Mouse (Mus musculus) hindbrain, embryonic 15.5 days (tissue): ENCODE measurements around the gene Cnot1. TPM values are rescaled to one million over a fixed set of nuclear protein-coding genes. Genes with fewer than 3 reads are reported as not detected.

Experiments used
- ATAC-seq: fragments of 200-750 bp; cut with Nextera tagmentation; 2 replicates; pipeline ENCODE4 v1.8.0; 2017; ENCODE audit warnings: low read depth, moderate number of reproducible peaks, moderate TSS enrichment; ENCODE audit not compliant: low FRiP score
- H3K27ac ChIP-seq: fragments of 300-500 bp; sonication (generic); replicated peaks from 2 replicates; pipeline ENCODE4 v1.5.1; 2015; ENCODE audit warnings: mild to moderate bottlenecking, inconsistent platforms
- H3K27me3 ChIP-seq: fragments of 300-500 bp; sonication (generic); 2 replicates; pipeline ENCODE4 v1.6.1; 2015; ENCODE audit warnings: control low read depth, inconsistent platforms
- H3K36me3 ChIP-seq: fragments of 300-500 bp; sonication (generic); 2 replicates; pipeline ENCODE4 v1.6.1; 2015; ENCODE audit warnings: control low read depth, inconsistent platforms
- H3K4me1 ChIP-seq: fragments of 300-500 bp; sonication (generic); replicated peaks from 2 replicates; pipeline ENCODE4 v1.6.1; 2015; ENCODE audit warnings: control low read depth, inconsistent platforms
- H3K4me2 ChIP-seq: fragments of 300-500 bp; sonication (generic); 2 replicates; pipeline ENCODE4 v1.6.1; 2015; ENCODE audit warnings: moderate library complexity, mild to moderate bottlenecking, inconsistent platforms
- H3K4me3 ChIP-seq: fragments of 300-500 bp; sonication (generic); 2 replicates; pipeline ENCODE4 v1.5.1; 2015; ENCODE audit warnings: mild to moderate bottlenecking, inconsistent platforms
- H3K9ac ChIP-seq: fragments of 300-500 bp; sonication (generic); 2 replicates; pipeline ENCODE4 v1.6.1; 2015; ENCODE audit warnings: inconsistent platforms
- H3K9me3 ChIP-seq: fragments of 300-500 bp; sonication (generic); 2 replicates; pipeline ENCODE4 v1.6.1; 2016; ENCODE audit warnings: control low read depth, inconsistent platforms
- WGBS: fragments of 180-500 bp; shearing (Covaris S2); methylation state at CpG from one replicate; pipeline ENCODE4 v1.1.7; 2015; 5-methylcytosine and 5-hydroxymethylcytosine counted together
- polyA plus RNA-seq: library from polyadenylated mRNA; unstranded; fragments of >200 nt; fragmentation: Nextera tagmentation; extraction: Ambion mirVana; gene quantifications from 2 replicates; pipeline ENCODE4 v1.2.1, GENCODE M21; 2015

The Cnot1 gene
- polyA plus RNA-seq, 1 experiment from 2014 or later: 39.2 TPM

GRCm38 (mm10) chr8:95782628-95783027 is 24.6 kb downstream of the Cnot1 start:
- H3K9ac ChIP-seq: no peak overlapping the region
- H3K27ac ChIP-seq: no peak overlapping the region
- no peak for ATAC-seq
- no peak overlapping the region for H3K4me3 ChIP-seq
- H3K4me2 ChIP-seq: no peak overlapping the region
- peaks cover 47% of the 10 kb centered on the region for H3K36me3 ChIP-seq
- 0 out of 2 replicates have a peak, but pooled peaks cover 4% of the 10 kb centered on the region for H3K9me3 ChIP-seq
- H3K4me1 ChIP-seq: no peaks in the 10 kb centered on the region
- H3K27me3 ChIP-seq: no peaks in the 10 kb centered on the region

- H3K4me1 ChIP-seq: no peaks in the 10 kb centered on the region
- no peak overlapping the region for H3K4me2 ChIP-seq
- H3K9ac ChIP-seq: no peak overlapping the region
- no peak overlapping the region for H3K4me3 ChIP-seq
- no peak overlapping the region for H3K27ac ChIP-seq
- ATAC-seq: no peak
- no peaks in the 10 kb centered on the region for H3K27me3 ChIP-seq
- peaks cover 38% of the 10 kb centered on the region for H3K36me3 ChIP-seq
- H3K9me3 ChIP-seq: 0 out of 2 replicates have a peak, but pooled peaks cover 4% of the 10 kb centered on the region
- WGBS: 97% methylated on average over 2 of the region's 2 CpGs
Observed at GRCm38 (mm10) chr8:95781775-95782174, 25.5 kb downstream of the Cnot1 start.

GRCm38 (mm10) chr8:95781085-95781484 is 26.2 kb downstream of the Cnot1 start:
- no peak for ATAC-seq
- WGBS: 93% methylated on average over 3 of the region's 3 CpGs

GRCm38 (mm10) chr8:95764133-95764532 is 43.1 kb downstream of the Cnot1 start:
- whole genome bisulfite sequencing: 92% methylated on average over 1 of the region's 1 CpGs
- Histone ChIP-seq H3K4me3 (no peak overlapping the region), H3K9ac (no peak overlapping the region), H3K36me3 (peaks cover 76% of the 10 kb centered on the region), H3K4me2 (no peak overlapping the region), H3K9me3 (no peaks in the 10 kb centered on the region), H3K27me3 (no peaks in the 10 kb centered on the region), H3K27ac (no peak overlapping the region), H3K4me1 (no peaks in the 10 kb centered on the region)
- no peak for ATAC-seq

More at GRCm38 (mm10) chr8:95781085-95781484, 26.2 kb downstream of the Cnot1 start:
- no peak overlapping the region for H3K4me2 ChIP-seq
- peaks cover 31% of the 10 kb centered on the region for H3K36me3 ChIP-seq
- no peak overlapping the region for H3K4me3 ChIP-seq
- H3K27me3 ChIP-seq: no peaks in the 10 kb centered on the region
- no peaks in the 10 kb centered on the region for H3K4me1 ChIP-seq
- no peak overlapping the region for H3K27ac ChIP-seq
- 0 out of 2 replicates have a peak, but pooled peaks cover 4% of the 10 kb centered on the region for H3K9me3 ChIP-seq
- no peak overlapping the region for H3K9ac ChIP-seq

- Histone ChIP-seq H3K4me1 (no peaks in the 10 kb centered on the region), H3K9me3 (no peaks in the 10 kb centered on the region), H3K9ac (no peak overlapping the region), H3K27ac (no peak overlapping the region), H3K36me3 (peaks cover 71% of the 10 kb centered on the region), H3K4me3 (no peak overlapping the region), H3K4me2 (no peak overlapping the region), H3K27me3 (no peaks in the 10 kb centered on the region)
- ATAC-seq: no peak
- 93% methylated on average over 6 of the region's 6 CpGs for WGBS
Observed at GRCm38 (mm10) chr8:95760323-95760722, 46.9 kb downstream of the Cnot1 start.

GRCm38 (mm10) chr8:95751924-95752323 is 55.3 kb downstream of the Cnot1 start:
- ATAC-seq: no peak
- no peak overlapping the region for H3K4me3 ChIP-seq
- WGBS: 100% methylated on average over 1 of the region's 1 CpGs

GRCm38 (mm10) chr8:95748028-95748427 is 59.2 kb downstream of the Cnot1 start:
- Histone ChIP-seq H3K4me3 (no peak overlapping the region), H3K9ac (no peak overlapping the region), H3K4me2 (no peak overlapping the region), H3K9me3 (no peaks in the 10 kb centered on the region), H3K27ac (no peak overlapping the region), H3K27me3 (no peaks in the 10 kb centered on the region), H3K4me1 (no peaks in the 10 kb centered on the region), H3K36me3 (peaks cover 87% of the 10 kb centered on the region)
- no peak for ATAC-seq
- 91% methylated on average over 4 of the region's 4 CpGs for WGBS

More at GRCm38 (mm10) chr8:95751924-95752323, 55.3 kb downstream of the Cnot1 start:
- no peaks in the 10 kb centered on the region for H3K9me3 ChIP-seq
- H3K36me3 ChIP-seq: peaks cover 74% of the 10 kb centered on the region
- no peak overlapping the region for H3K4me2 ChIP-seq
- H3K4me1 ChIP-seq: no peaks in the 10 kb centered on the region
- no peak overlapping the region for H3K9ac ChIP-seq
- no peak overlapping the region for H3K27ac ChIP-seq
- no peaks in the 10 kb centered on the region for H3K27me3 ChIP-seq

GRCm38 (mm10) chr8:95741732-95742131 is 65.5 kb downstream of the Cnot1 start:
- peaks cover 89% of the 10 kb centered on the region for H3K36me3 ChIP-seq
- no peak for ATAC-seq
- no peak overlapping the region for H3K4me3 ChIP-seq
- no peaks in the 10 kb centered on the region for H3K9me3 ChIP-seq
- H3K4me1 ChIP-seq: no peaks in the 10 kb centered on the region
- 91% methylated on average over 7 of the region's 7 CpGs for WGBS
- H3K9ac ChIP-seq: no peak overlapping the region
- H3K4me2 ChIP-seq: no peak overlapping the region
- no peak overlapping the region for H3K27ac ChIP-seq
- H3K27me3 ChIP-seq: no peaks in the 10 kb centered on the region

GRCm38 (mm10) chr8:95738596-95738995 is 68.7 kb downstream of the Cnot1 start:
- Histone ChIP-seq H3K36me3 (peaks cover 84% of the 10 kb centered on the region), H3K4me2 (no peak overlapping the region), H3K4me3 (no peak overlapping the region), H3K9ac (no peak overlapping the region), H3K9me3 (no peaks in the 10 kb centered on the region), H3K27ac (no peak overlapping the region), H3K27me3 (no peaks in the 10 kb centered on the region), H3K4me1 (no peaks in the 10 kb centered on the region)
- 76% methylated on average over 7 of the region's 7 CpGs for WGBS
- no peak for ATAC-seq

- H3K27me3 ChIP-seq: no peaks in the 10 kb centered on the region
- H3K9me3 ChIP-seq: no peaks in the 10 kb centered on the region
- H3K4me1 ChIP-seq: no peaks in the 10 kb centered on the region
- no peak overlapping the region for H3K9ac ChIP-seq
- no peak overlapping the region for H3K27ac ChIP-seq
- no peak for ATAC-seq
- 94% methylated on average over 4 of the region's 4 CpGs for WGBS
- no peak overlapping the region for H3K4me2 ChIP-seq
- H3K4me3 ChIP-seq: no peak overlapping the region
- H3K36me3 ChIP-seq: peaks cover 84% of the 10 kb centered on the region
Observed at GRCm38 (mm10) chr8:95727625-95728024, 79.6 kb downstream of the Cnot1 start.

GRCm38 (mm10) chr8:95716546-95717335 is 90.5 kb downstream of the Cnot1 start:
- H3K4me2 ChIP-seq: peak overlapping the region; percentile 86
- peaks cover 53% of the 10 kb centered on the region for H3K36me3 ChIP-seq
- H3K4me3 ChIP-seq: peak overlapping the region; percentile 56
- WGBS: 18% methylated on average over 21 of the region's 21 CpGs
- H3K27me3 ChIP-seq: no peaks in the 10 kb centered on the region
- peak overlapping the region; percentile 68; the same call in 1 of the 2 replicates for H3K27ac ChIP-seq
- no peaks in the 10 kb centered on the region for H3K9me3 ChIP-seq
- ATAC-seq: no peak
- peak overlapping the region; percentile 64 for H3K9ac ChIP-seq
- H3K4me1 ChIP-seq: peaks cover 19% of the 10 kb centered on the region

GRCm38 (mm10) chr8:95715676-95716531 is 91.4 kb downstream of the Cnot1 start, which contains the start of gene Setd6:
TSS of gene Setd6 (plus strand) at chr8:95715881.
- Histone ChIP-seq H3K9ac (peak within 1 kb of the TSS; percentile 64), H3K27me3 (no peaks in the 10 kb centered on the region), H3K4me1 (peaks cover 19% of the 10 kb centered on the region), H3K27ac (peak within 1 kb of the TSS; percentile 68), H3K4me3 (peak within 1 kb of the TSS; percentile 56), H3K36me3 (peaks cover 52% of the 10 kb centered on the region), H3K4me2 (peak within 1 kb of the TSS; percentile 86), H3K9me3 (no peaks in the 10 kb centered on the region)
- ATAC-seq: peak; percentile 89
- under 1% methylated on average over 69 of the region's 79 CpGs for WGBS
